Mouse (Mus musculus) neural tube, embryonic 11.5 days (tissue): Measurements from ENCODE around the gene Trmt1l. TPM values are rescaled to one million over a fixed set of nuclear protein-coding genes. Genes with fewer than 3 reads are reported as not detected.

ENCODE experiments used
- ATAC-seq: fragments of 200-750 bp; cut with Nextera tagmentation; 2 replicates; pipeline ENCODE4 v1.8.0; 2017; ENCODE audit warnings: moderate number of reproducible peaks, mild to moderate bottlenecking, moderate TSS enrichment, moderate library complexity; ENCODE audit not compliant: insufficient read depth, low FRiP score, low TSS enrichment
- DNase-seq: peaks from one replicate; pipeline ENCODE4 v3.0.0-alpha.2; 2015; ENCODE audit warnings: low spot score
- H3K27ac ChIP-seq: fragments of 300-500 bp; sonication (generic); 2 replicates; pipeline ENCODE4 v1.5.1; 2014; ENCODE audit warnings: low read depth, mild to moderate bottlenecking, low read length
- H3K27me3 ChIP-seq: fragments of 300-500 bp; sonication (generic); 2 replicates; pipeline ENCODE4 v1.6.1; 2014; ENCODE audit warnings: mild to moderate bottlenecking, low read length, mixed read lengths; ENCODE audit not compliant: control insufficient read depth, insufficient read depth
- H3K36me3 ChIP-seq: fragments of 300-500 bp; sonication (generic); 2 replicates; pipeline ENCODE4 v1.6.1; 2014; ENCODE audit warnings: mild to moderate bottlenecking, low read length, moderate library complexity, mixed read lengths; ENCODE audit not compliant: control insufficient read depth, insufficient read depth
- H3K4me1 ChIP-seq: fragments of 300-500 bp; sonication (generic); 2 replicates; pipeline ENCODE4 v1.6.1; 2014; ENCODE audit warnings: low read length, mixed read lengths; ENCODE audit not compliant: control insufficient read depth, insufficient read depth
- H3K4me2 ChIP-seq: fragments of 300-500 bp; sonication (generic); 2 replicates; pipeline ENCODE4 v1.6.1; 2014; ENCODE audit warnings: low read depth, mild to moderate bottlenecking, moderate library complexity
- H3K4me3 ChIP-seq: fragments of 300-500 bp; sonication (generic); 2 replicates; pipeline ENCODE4 v1.5.1; 2014; ENCODE audit warnings: low read depth, low read length
- H3K9ac ChIP-seq: fragments of 300-500 bp; sonication (generic); 2 replicates; pipeline ENCODE4 v1.6.1; 2014; ENCODE audit warnings: mild to moderate bottlenecking, low read length
- H3K9me3 ChIP-seq: fragments of 300-500 bp; sonication (generic); 2 replicates; pipeline ENCODE4 v1.6.1; 2016; ENCODE audit warnings: low read length; ENCODE audit not compliant: control insufficient read depth
- whole genome bisulfite sequencing: fragments of 180-500 bp; shearing (Covaris S2); extraction: QIAGEN DNeasy Blood & Tissue Kit; methylation state at CpG from one replicate; pipeline ENCODE4 v1.1.7; 2014; 5-methylcytosine and 5-hydroxymethylcytosine counted together
- microRNA-seq: library from miRNA; unstranded; fragments of <30 nt; microRNA quantifications from one replicate; pipeline ENCODE4, GENCODE M21; 2016
- polyA plus RNA-seq: library from polyadenylated mRNA; unstranded; fragments of >200 nt; fragmentation: Nextera tagmentation; extraction: Ambion mirVana; gene quantifications from 2 replicates; pipeline ENCODE4 v1.2.1, GENCODE M21; 2014

Trmt1l gene
- polyA plus RNA-seq, 1 experiment from 2014 or later: 53.1 TPM

- Histone ChIP-seq H3K4me3 (no peak overlapping the region), H3K9me3 (no peaks in the 10 kb centered on the region), H3K9ac (no peak overlapping the region), H3K27me3 (no peaks in the 10 kb centered on the region), H3K36me3 (no peaks in the 10 kb centered on the region), H3K4me2 (no peak overlapping the region), H3K27ac (no peak overlapping the region), H3K4me1 (peaks cover 2% of the 10 kb centered on the region; the same call in 1 of the 2 replicates)
- WGBS: 86% methylated on average over 2 of the region's 2 CpGs
- ATAC-seq (no peak), DNase-seq (no peak)
These were observed 69.6 kb downstream of the Trmt1l start for GRCm38 (mm10) chr1:151497942-151498341.

- H3K4me1 ChIP-seq: peaks cover 2% of the 10 kb centered on the region; the same call in 1 of the 2 replicates
- H3K9me3 ChIP-seq: no peaks in the 10 kb centered on the region
- ATAC-seq (no peak), DNase-seq (no peak)
- H3K27ac ChIP-seq: no peak overlapping the region
- 89% methylated on average over 3 of the region's 3 CpGs for WGBS
- no peak overlapping the region for H3K4me2 ChIP-seq
- H3K9ac ChIP-seq: no peak overlapping the region
- no peaks in the 10 kb centered on the region for H3K36me3 ChIP-seq
- H3K27me3 ChIP-seq: no peaks in the 10 kb centered on the region
- H3K4me3 ChIP-seq: no peak overlapping the region
These were observed 70.0 kb downstream of the Trmt1l start for GRCm38 (mm10) chr1:151498381-151498780.

- Histone ChIP-seq H3K4me3 (peak overlapping the region; percentile 81), H3K27ac (peak overlapping the region; percentile 95), H3K36me3 (no peaks in the 10 kb centered on the region), H3K4me1 (peaks cover 2% of the 10 kb centered on the region; the same call in 1 of the 2 replicates), H3K9me3 (no peaks in the 10 kb centered on the region), H3K4me2 (peak overlapping the region; percentile 47), H3K27me3 (no peaks in the 10 kb centered on the region), H3K9ac (peak overlapping the region; percentile 92)
- ATAC-seq (peak; percentile 53), DNase-seq (peak; percentile 79)
- under 1% methylated on average over 53 of the region's 59 CpGs for WGBS
These were observed 71.6 kb downstream of the Trmt1l start for GRCm38 (mm10) chr1:151499815-151500501.

- H3K4me2 ChIP-seq: peak within 1 kb of the TSS; percentile 48
- DNase-seq (peak; percentile 97), ATAC-seq (peak; percentile 94)
- WGBS: under 1% methylated on average over 71 of the region's 90 CpGs
- H3K4me3 ChIP-seq: peak within 1 kb of the TSS; percentile 81
- no peaks in the 10 kb centered on the region for H3K9me3 ChIP-seq
- peak within 1 kb of the TSS; percentile 95 for H3K27ac ChIP-seq
- H3K36me3 ChIP-seq: no peaks in the 10 kb centered on the region
- H3K9ac ChIP-seq: peak within 1 kb of the TSS; percentile 92
- H3K4me1 ChIP-seq: peaks cover 2% of the 10 kb centered on the region; the same call in 1 of the 2 replicates
- no peaks in the 10 kb centered on the region for H3K27me3 ChIP-seq
These were observed 72.4 kb downstream of the Trmt1l start, which contains the start of gene Rnf2 for GRCm38 (mm10) chr1:151500531-151501361. Gene Rnf2 (minus strand): TSS chr1:151500955.

Small RNAs within 50 kb of the gene (microRNA-seq; reads per million reads assigned to microRNA genes)
- 1.0 reads per million for gene Mir7682

Other genes with a start within 250 kb of the Trmt1l start
- gene Gm47985, start 246.0 kb upstream of the Trmt1l start, polyA plus RNA-seq: 0.46 and 0.54 TPM in 2 replicates
- 0.29 TPM in 1 of 2 replicates, not detected in the other for gene Gm8947, start 236.2 kb upstream of the Trmt1l start, polyA plus RNA-seq
- 0.31 TPM in 1 of 2 replicates, not detected in the other for gene Gm47995, start 230.1 kb upstream of the Trmt1l start, polyA plus RNA-seq
- gene 3110040M04Rik, start 224.4 kb upstream of the Trmt1l start, polyA plus RNA-seq: 0.30 and 0.66 TPM in 2 replicates
- not detected in 2 replicates for gene Gm47996, start 218.4 kb upstream of the Trmt1l start, polyA plus RNA-seq
- gene Ivns1abp, start 84.1 kb upstream of the Trmt1l start, polyA plus RNA-seq: 426 and 444 TPM in 2 replicates
- gene Swt1, start 87 bp upstream of the Trmt1l start, polyA plus RNA-seq: 20.0 TPM in 2 replicates
- 151 and 155 TPM in 2 replicates for gene Rnf2, start 72.4 kb downstream of the Trmt1l start, polyA plus RNA-seq
- 1.9 and 2.2 TPM in 2 replicates for gene Fam129a, start 142.6 kb downstream of the Trmt1l start, polyA plus RNA-seq